Mouse (Mus musculus) stomach, embryonic 16.5 days (tissue): ENCODE measurements at regions not wholly inside any gene's neighbourhood (a gene's known extent, or its start where the extent isn't known, plus 50 kb on each side); places are given as distances from the start of the nearest gene placed in this dataset.

Source experiments
- ATAC-seq: fragments of 200-750 bp; cut with Nextera tagmentation; 2 replicates; pipeline ENCODE4 v1.8.0; 2017; ENCODE audit warnings: moderate number of reproducible peaks, moderate TSS enrichment; ENCODE audit not compliant: insufficient read depth, low FRiP score
- H3K27ac ChIP-seq: fragments of 300-500 bp; sonication (generic); 2 replicates; pipeline ENCODE4 v1.5.1; 2014; ENCODE audit warnings: low read length
- H3K27me3 ChIP-seq: fragments of 300-500 bp; sonication (generic); 2 replicates; pipeline ENCODE4 v1.6.1; 2014; ENCODE audit warnings: low read length, control low read depth, mixed read lengths; ENCODE audit not compliant: control insufficient read depth, insufficient read depth
- H3K36me3 ChIP-seq: fragments of 300-500 bp; sonication (generic); 2 replicates; pipeline ENCODE4 v1.6.1; 2014; ENCODE audit warnings: low read length; ENCODE audit not compliant: control insufficient read depth, insufficient read depth
- H3K4me1 ChIP-seq: fragments of 300-500 bp; sonication (generic); 2 replicates; pipeline ENCODE4 v1.6.1; 2014; ENCODE audit warnings: low read length, control low read depth, mixed read lengths; ENCODE audit not compliant: control insufficient read depth, insufficient read depth
- H3K4me2 ChIP-seq: fragments of 300-500 bp; sonication (generic); 2 replicates; pipeline ENCODE4 v1.6.1; 2014; ENCODE audit warnings: low read depth, low read length, mixed read lengths
- H3K4me3 ChIP-seq: fragments of 300-500 bp; sonication (generic); replicated peaks from 2 replicates; pipeline ENCODE4 v1.5.1; 2014; ENCODE audit warnings: mild to moderate bottlenecking, low read length
- H3K9ac ChIP-seq: fragments of 300-500 bp; sonication (generic); 2 replicates; pipeline ENCODE4 v1.6.1; 2014; ENCODE audit warnings: low read length
- H3K9me3 ChIP-seq: fragments of 300-500 bp; sonication (generic); replicated peaks from 2 replicates; pipeline ENCODE4 v1.6.1; 2016; ENCODE audit warnings: low read length, control low read depth; ENCODE audit not compliant: control insufficient read depth
- WGBS: fragments of 180-500 bp; shearing (Covaris S2); extraction: QIAGEN DNeasy Blood & Tissue Kit; methylation state at CpG from one replicate; pipeline ENCODE4 v1.1.7; 2014; 5-methylcytosine and 5-hydroxymethylcytosine counted together

DNA sequence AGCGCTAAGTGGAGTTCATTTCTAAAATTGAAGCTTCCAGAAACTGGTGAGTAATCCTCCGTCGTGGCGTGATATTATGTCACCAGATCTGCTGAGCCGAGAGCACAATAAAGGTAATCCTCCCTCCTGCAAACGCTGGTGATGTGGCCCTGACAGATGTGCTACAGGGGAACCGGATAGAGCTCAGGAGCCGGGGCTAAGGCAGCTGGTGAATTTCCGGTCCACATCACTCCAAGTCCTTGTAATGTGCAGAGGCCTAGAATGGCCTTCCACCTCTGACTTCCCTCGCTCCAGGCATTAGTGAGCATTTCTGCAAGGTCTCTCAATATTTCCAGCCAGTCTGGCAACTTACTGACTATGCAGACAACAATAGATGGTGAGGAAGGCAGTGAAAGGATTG, 439.7 kb upstream of the Atp11b start:
- Histone ChIP-seq H3K9ac (no peak overlapping the region), H3K4me2 (no peak overlapping the region), H3K27ac (no peak overlapping the region), H3K4me3 (no peak overlapping the region), H3K9me3 (no peaks in the 10 kb centered on the region), H3K36me3 (no peaks in the 10 kb centered on the region), H3K27me3 (no peaks in the 10 kb centered on the region), H3K4me1 (peaks cover 3% of the 10 kb centered on the region; the same call in 1 of the 2 replicates)
- no peak for ATAC-seq
- WGBS, result 79% methylated on average over 10 of the region's 10 CpGs

GRCm38 (mm10) chr3:35315162-35315561, 438.7 kb upstream of the Atp11b start:
- no peaks in the 10 kb centered on the region for H3K27me3 ChIP-seq
- H3K9ac ChIP-seq, result no peak overlapping the region
- H3K4me2 ChIP-seq, result no peak overlapping the region
- WGBS, result 83% methylated on average over 6 of the region's 6 CpGs
- H3K36me3 ChIP-seq, result no peaks in the 10 kb centered on the region
- H3K9me3 ChIP-seq, result no peaks in the 10 kb centered on the region
- no peak overlapping the region for H3K4me3 ChIP-seq
- H3K4me1 ChIP-seq, result peaks cover 13% of the 10 kb centered on the region; the same call in 1 of the 2 replicates
- no peak overlapping the region for H3K27ac ChIP-seq
- ATAC-seq, result no peak

- WGBS, result 46% methylated on average over 13 of the region's 13 CpGs
- no peak for ATAC-seq
- H3K9ac ChIP-seq, result no peak overlapping the region
- peak overlapping the region; percentile 13; the same call in 1 of the 2 replicates for H3K4me3 ChIP-seq
- peaks cover 17% of the 10 kb centered on the region for H3K4me1 ChIP-seq
- H3K36me3 ChIP-seq, result no peaks in the 10 kb centered on the region
- no peaks in the 10 kb centered on the region for H3K9me3 ChIP-seq
- no peaks in the 10 kb centered on the region for H3K27me3 ChIP-seq
- H3K27ac ChIP-seq, result no peak overlapping the region
- H3K4me2 ChIP-seq, result peak overlapping the region; percentile 17; the same call in 1 of the 2 replicates
These were observed 435.6 kb upstream of the Atp11b start for GRCm38 (mm10) chr3:35318348-35318747.

DNA sequence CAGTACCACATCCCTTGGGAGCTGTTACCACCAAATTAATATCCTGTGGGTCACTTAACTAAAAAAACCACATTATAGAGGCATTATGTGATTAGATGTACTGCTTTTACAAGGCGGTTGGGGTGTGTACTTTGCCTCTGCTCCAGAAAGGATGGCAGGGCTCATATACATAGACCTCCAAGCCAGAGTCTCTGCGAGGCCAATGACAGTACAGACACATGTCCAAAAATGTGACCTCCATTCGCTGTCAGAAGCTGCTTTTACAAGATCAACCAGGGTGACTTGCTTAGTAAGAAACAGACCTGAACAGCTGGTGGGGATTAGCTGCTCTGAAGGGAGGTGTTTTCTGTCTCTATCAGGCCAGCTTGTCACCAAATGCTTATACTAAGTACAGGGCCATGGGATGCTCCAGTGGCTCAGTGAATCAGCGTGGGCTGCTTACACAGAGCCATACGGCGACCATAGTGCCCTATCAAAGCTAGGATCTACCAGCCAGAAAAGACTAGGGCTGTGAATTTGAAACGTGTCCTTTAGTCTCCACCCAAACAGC, 433.0 kb upstream of the Atp11b start:
- Histone ChIP-seq H3K27me3 (no peaks in the 10 kb centered on the region), H3K9me3 (no peaks in the 10 kb centered on the region), H3K9ac (no peak overlapping the region), H3K4me1 (peaks cover 17% of the 10 kb centered on the region), H3K4me3 (no peak overlapping the region), H3K27ac (no peak overlapping the region), H3K36me3 (no peaks in the 10 kb centered on the region), H3K4me2 (no peak overlapping the region)
- 47% methylated on average over 7 of the region's 7 CpGs for WGBS
- no peak for ATAC-seq

DNA sequence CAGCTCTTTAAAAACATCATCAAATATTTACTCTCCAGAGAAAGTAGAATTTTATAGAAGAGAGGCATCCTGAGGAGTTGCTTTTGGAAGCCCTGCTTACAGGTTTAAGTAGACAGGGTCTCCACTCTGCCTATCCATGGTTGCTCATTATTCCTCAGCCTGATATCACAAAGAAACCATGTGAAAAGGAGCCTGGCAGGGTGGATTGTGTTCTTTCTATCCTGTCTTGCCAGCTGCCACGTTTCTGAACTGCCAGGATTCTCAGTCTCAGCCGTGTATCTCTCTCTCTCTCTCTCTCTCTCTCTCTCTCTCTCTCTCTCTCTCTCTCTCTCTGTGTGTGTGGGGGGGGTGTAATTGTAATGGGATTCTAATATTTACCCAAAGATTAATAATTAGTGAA, 431.9 kb upstream of the Atp11b start:
- no peaks in the 10 kb centered on the region for H3K27me3 ChIP-seq
- H3K4me3 ChIP-seq, result no peak overlapping the region
- no peak overlapping the region for H3K27ac ChIP-seq
- H3K9me3 ChIP-seq, result no peaks in the 10 kb centered on the region
- H3K9ac ChIP-seq, result no peak overlapping the region
- no peak overlapping the region for H3K4me2 ChIP-seq
- H3K4me1 ChIP-seq, result peaks cover 17% of the 10 kb centered on the region
- WGBS, result 25% methylated on average over 2 of the region's 2 CpGs
- ATAC-seq, result no peak
- no peaks in the 10 kb centered on the region for H3K36me3 ChIP-seq

- Histone ChIP-seq H3K9ac (no peak overlapping the region), H3K4me3 (no peak overlapping the region), H3K27me3 (no peaks in the 10 kb centered on the region), H3K4me2 (no peak overlapping the region), H3K4me1 (peaks cover 17% of the 10 kb centered on the region), H3K9me3 (no peaks in the 10 kb centered on the region), H3K36me3 (no peaks in the 10 kb centered on the region), H3K27ac (no peak overlapping the region)
- ATAC-seq, result no peak
- WGBS, result 96% methylated on average over 4 of the region's 4 CpGs
These were observed 431.0 kb upstream of the Atp11b start for GRCm38 (mm10) chr3:35322899-35323298.

GRCm38 (mm10) chr3:35323450-35324077, 430.3 kb upstream of the Atp11b start:
- Histone ChIP-seq H3K27ac (no peak overlapping the region), H3K36me3 (no peaks in the 10 kb centered on the region), H3K4me3 (no peak overlapping the region), H3K9ac (no peak overlapping the region), H3K4me1 (peaks cover 17% of the 10 kb centered on the region), H3K27me3 (no peaks in the 10 kb centered on the region), H3K9me3 (no peaks in the 10 kb centered on the region), H3K4me2 (no peak overlapping the region)
- ATAC-seq, result no peak
- 66% methylated on average over 11 of the region's 11 CpGs for WGBS

GRCm38 (mm10) chr3:35324186-35324585, 429.7 kb upstream of the Atp11b start:
- Histone ChIP-seq H3K36me3 (no peaks in the 10 kb centered on the region), H3K9ac (no peak overlapping the region), H3K4me2 (no peak overlapping the region), H3K27me3 (no peaks in the 10 kb centered on the region), H3K4me1 (peaks cover 15% of the 10 kb centered on the region), H3K4me3 (no peak overlapping the region), H3K27ac (no peak overlapping the region), H3K9me3 (no peaks in the 10 kb centered on the region)
- 61% methylated on average over 11 of the region's 11 CpGs for WGBS
- ATAC-seq, result no peak

- no peak overlapping the region for H3K9ac ChIP-seq
- no peak for ATAC-seq
- H3K27me3 ChIP-seq, result no peaks in the 10 kb centered on the region
- H3K36me3 ChIP-seq, result no peaks in the 10 kb centered on the region
- H3K9me3 ChIP-seq, result no peaks in the 10 kb centered on the region
- WGBS, result 38% methylated on average over 18 of the region's 18 CpGs
- no peak overlapping the region for H3K4me3 ChIP-seq
- no peaks in the 10 kb centered on the region for H3K4me1 ChIP-seq
- H3K27ac ChIP-seq, result no peak overlapping the region
- no peak overlapping the region for H3K4me2 ChIP-seq
These were observed 421.2 kb upstream of the Atp11b start for GRCm38 (mm10) chr3:35332534-35333272.
